Mouse (Mus musculus) MEL-GATA-1-ER (cell line): Measurements from ENCODE around the gene Comp.
A peak's percentile ranks its signal among the peaks of the same experiment; 100 is the strongest.

ENCODE experiments used
- DNase-seq: peaks from one replicate; pipeline ENCODE4 v3.0.0-alpha.2; 2012; ENCODE audit warnings: low read depth; ENCODE audit errors: extremely low read depth

The Comp gene

DNA sequence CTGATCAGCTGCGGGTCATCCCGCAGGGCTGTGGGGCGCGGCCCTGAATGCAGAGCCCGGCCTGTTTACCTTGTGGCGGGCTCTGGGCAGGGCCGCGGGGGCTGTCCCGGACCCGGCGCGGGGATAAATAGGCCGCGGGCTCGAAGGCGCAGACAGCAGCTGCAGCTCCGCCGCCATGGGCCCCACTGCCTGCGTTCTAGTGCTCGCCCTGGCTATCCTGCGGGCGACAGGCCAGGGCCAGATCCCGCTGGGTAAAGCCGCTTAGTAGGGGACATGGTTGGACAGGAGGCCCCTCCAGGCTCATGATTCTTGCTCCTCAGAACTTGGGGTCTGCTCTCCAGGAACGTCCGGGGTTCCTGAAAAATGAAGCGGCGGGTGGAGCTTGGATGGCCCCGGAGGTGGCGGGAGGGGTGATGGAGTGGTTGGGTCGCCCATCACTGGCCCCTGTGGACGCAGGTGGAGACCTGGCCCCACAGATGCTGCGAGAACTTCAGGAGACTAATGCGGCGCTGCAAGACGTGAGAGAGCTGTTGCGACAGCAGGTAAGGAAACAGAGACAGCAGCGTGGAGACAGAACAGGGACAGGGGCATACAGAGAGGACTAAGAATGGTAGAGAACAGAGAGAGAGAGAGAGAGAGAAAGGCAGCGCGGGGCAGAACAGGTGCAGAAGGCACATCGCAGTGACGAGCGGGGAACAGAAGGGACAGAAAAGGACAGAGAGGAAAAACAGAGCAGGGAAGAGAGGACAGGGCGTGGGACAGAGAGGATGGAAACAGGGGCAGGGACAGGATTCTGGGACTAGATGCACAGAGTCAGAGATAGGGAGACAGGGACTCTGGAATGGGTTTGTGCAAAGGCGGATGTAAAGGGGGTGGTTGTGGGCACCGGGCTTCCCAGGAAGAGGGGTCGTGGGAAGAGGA is at the start of gene Comp:
Gene Comp (plus strand): TSS at position 162 of the 921 bp plus-strand sequence.
- DNase-seq: no peak

DNA sequence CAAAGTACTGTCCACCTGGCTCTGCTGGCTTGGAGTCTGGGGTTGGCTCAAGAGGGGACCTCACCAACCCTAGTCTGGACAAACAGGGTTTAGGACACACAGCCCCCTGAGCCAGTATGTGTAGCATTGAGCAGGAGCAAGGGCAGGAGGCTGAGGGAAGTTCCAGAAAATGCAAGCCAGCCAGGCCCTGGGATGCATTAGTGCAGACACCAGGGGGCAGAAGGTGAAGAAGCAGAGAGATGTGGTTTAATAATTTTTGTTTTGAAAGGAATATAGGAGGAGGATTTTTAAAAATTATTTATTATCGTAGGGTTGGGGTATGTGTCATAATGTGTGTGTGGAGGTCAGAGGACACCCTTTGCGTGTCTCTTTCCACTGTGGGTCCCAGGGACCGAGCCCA is 49.6 kb upstream of the Comp start:
- no peak for DNase-seq

DNA sequence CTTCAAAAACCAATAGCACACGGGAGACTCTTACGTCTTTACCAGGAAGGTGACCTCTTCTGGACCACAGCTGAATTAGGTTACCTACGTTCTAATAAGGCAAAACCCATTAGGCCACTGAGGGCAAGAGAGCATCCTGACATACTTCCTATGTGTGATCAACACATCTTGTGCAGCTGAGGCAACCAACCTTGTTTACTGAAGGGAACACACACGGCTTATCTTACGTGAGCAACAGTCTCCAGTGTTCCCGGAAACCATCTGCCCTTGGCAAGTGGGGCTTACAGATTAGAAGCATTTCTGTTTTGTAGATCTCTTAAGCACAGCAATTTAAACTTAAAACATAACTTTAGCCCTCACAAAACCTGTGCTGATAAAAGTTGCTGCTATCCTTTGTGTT is 45.8 kb upstream of the Comp start:
- DNase-seq: peak; percentile 94

DNA sequence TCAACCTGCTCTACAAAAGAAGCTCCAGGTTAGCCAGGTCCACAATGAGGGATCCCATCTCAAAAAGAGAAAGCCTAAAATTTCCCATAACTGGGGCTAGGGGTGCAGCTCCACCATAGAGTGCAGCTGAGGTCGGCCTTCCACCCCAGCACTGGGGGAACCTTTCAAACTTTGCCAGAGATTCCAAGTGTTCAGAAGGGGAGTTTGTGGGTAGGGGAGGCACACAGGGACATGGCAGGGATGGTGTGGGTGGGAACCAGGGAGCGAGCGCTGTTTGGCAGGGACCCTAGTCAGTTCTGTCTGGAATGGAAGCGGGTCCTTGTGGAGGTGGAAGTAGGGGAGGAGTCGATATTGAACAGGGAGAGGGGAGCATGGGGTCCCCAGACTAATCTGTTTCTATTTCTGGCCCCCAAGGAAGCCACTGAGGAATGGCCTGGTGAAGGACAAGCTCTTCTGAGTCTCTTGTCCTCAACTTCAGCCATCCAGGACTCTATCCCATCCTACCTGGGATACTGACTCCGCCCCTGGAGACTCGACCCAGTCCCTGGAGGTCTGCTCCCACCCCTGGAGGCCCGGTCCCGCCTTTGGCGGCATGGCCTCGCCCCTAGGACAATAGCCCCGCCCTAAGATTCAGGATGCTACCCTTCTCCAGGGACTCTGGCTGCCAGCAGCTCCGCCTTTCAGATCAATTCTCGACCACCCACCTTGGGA is 44.1 kb upstream of the Comp start, which contains the start of gene Gdf1:
Gene Gdf1 (plus strand): TSS at position 694 of the 711 bp plus-strand sequence.
- no peak for DNase-seq

DNA sequence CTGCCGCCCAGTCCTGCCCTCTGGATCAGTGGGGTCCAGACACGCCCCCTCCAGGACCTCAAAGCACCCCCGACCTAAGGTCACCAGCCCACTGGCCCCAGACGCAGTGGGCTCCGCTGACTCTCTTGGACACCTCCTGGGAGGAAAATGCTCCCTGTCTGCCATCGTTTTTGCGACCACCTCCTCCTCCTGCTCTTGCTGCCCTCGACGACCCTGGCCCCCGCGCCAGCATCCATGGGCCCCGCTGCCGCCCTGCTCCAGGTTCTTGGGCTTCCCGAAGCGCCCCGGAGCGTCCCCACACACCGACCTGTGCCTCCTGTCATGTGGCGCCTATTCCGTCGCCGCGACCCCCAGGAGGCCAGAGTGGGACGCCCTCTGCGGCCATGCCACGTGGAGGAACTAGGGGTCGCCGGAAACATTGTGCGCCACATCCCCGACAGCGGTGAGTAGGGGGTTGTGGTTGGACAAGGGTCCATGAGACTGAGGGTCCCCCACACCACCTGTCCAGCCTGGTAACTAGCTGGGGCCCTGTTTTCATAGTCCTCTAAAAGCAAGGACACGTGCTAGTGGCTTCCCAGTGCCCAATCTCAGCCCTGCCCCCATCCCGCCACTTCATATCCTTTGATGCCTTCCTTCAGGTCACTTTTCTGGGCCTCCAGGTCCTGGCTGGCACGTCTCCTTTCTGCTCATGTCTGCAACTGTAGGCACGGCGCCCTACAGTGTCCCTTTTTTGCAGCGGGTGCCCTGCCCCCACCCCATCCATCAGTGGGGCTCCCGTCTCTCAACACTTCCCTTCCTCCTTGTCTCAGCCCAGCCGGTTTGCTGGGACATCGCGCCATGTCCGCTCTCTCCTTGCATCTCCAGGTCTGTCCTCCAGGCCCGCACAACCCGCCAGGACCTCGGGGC is 43.3 kb upstream of the Comp start:
- DNase-seq: no peak

DNA sequence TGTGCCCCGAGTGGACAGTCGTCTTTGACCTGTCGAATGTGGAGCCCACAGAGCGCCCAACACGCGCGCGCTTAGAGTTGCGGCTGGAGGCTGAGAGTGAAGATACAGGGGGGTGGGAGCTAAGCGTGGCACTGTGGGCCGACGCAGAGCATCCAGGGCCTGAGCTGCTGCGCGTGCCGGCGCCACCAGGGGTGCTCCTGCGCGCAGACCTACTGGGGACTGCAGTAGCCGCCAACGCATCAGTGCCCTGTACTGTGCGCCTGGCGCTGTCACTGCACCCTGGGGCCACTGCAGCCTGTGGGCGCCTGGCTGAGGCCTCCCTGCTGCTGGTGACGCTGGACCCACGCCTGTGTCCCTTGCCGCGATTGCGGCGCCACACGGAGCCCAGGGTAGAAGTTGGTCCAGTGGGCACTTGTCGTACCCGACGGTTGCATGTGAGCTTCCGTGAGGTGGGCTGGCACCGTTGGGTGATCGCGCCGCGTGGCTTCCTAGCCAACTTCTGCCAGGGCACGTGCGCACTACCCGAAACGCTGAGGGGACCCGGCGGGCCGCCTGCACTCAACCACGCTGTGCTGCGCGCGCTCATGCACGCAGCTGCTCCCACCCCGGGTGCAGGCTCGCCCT is 42.5 kb upstream of the Comp start:
- no peak for DNase-seq

DNA sequence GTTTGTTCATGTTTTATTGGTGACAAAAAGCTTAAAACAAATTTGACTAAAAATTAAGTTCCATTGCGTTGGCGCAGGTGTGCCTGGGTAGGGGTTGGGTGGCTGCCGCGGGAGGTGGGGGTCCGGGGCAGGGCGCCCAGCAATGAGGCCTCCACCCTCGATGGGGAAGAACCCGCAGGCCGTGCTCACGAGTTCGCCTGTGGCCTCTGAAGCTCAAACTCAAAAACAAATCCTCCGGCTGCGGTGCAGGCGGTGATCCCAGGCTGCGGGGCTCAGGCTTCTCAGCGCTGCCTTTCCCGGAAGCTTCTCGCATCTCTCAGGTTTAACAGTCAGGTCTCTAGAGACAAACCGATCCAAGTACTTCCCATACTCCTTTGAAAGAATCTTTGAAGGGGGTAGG is 41.8 kb upstream of the Comp start:
- DNase-seq: no peak

DNA sequence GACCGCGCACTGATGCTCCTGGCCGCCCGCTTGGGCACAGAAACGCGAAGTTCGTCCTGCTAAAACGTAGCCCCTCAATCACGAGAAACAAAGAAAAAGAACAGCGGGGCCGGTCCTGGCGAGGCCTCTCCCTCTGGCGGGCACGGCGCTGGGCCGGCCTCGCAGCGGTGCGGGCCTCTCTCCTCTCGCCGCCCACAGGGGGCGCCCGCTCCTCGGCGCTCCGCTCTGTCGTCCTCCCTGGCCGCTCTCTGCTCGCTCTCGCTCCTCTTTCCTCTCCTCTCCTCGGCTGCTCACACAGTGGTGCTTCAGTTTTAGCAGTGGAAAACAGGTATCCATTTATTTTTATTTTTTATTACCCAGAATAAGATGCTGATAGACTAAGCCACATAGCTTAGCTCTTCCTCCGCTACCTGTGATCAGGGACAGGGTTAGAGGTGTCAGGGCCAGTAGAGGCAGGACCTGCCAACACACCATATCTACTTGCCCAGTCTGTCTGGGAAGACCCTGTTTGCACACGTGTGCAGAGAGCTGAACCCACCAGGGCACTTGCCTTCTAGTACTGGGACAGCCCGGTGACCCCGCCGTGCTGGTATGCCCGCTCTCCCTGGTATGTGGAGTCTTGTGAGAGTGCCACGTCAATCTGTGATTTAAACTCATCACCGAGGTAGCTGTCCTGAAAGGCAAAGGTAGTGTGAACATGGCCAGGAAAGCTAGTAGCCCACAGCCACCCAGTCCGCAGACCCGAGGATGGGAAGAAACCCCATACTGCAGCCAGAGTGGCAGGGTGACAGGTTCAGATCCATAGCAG is 41.1 kb upstream of the Comp start:
- DNase-seq: no peak

DNA sequence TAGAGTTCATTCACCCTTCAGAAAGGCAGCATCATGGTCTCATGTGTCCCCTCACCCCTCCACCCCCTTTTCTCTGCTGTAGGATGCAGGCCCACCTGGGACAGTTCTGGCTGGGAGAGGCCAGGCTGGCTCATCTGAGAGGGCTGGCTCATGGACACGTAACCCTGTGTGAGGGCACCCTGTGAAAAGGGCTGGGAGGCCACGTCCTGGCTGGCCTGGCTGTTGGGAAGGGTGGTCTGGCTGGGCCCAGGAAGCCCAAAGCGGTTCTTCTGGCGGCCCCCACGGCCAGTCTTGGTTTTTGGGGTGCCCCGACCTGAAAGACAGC is 40.5 kb upstream of the Comp start:
- no peak for DNase-seq

DNA sequence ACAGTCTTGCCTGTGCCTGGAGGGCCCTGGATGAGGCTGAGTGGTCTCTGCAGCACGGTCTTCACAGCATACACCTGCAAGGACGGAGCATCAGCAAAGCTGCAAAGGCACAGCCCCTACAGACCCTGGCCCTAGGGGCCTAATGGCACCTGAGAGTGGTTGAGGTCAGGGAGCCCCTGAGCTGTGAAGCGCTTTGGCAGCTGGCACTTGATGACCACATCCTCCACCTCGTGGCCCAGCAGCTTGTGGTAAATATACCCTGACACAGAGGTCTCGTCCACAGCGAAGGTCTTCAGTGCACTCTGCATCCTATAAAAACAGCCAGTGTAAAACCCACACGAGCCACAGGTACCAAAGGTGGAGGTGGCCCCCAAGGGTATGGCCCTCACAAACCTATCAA is 34.4 kb upstream of the Comp start:
- no peak for DNase-seq

DNA sequence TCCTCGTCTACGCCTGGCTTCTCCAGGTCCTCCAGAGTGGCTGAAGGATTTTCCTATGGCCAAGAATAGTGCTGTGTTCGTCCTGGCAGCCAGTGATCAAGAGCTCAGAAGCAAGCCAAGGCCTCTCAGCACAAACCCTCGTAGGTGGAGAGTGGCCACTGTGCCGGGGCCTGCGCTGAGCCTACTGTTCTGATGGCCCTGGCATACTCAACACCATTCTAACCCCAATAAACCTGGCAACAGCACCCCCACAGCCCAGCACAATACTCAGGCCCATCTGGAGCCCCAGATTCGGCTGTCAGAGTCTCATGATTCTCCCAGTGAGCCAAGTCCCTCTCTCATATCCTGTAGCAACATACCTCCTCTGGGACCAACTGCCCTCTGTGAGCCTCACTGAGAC is 32.7 kb upstream of the Comp start:
- DNase-seq: no peak

DNA sequence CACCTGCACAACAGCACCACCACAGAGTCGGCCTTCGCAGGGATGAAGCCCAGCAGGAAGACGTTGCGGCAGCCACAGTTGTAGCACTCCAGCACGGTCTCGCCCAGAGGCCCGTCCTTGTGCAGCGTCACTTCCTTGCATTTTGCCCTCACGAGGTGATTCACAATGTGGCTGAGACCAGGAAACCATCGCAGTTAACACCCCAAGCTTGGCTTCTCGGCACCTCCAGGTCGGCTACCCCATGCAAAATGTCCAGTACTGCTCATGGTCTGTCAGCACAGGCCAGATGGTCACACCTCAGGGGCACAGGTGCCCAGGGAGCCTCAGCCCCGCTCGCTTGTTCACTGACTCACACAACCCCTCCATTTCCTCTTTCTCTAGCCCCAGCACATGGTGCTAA is 31.4 kb upstream of the Comp start:
- DNase-seq: no peak

DNA sequence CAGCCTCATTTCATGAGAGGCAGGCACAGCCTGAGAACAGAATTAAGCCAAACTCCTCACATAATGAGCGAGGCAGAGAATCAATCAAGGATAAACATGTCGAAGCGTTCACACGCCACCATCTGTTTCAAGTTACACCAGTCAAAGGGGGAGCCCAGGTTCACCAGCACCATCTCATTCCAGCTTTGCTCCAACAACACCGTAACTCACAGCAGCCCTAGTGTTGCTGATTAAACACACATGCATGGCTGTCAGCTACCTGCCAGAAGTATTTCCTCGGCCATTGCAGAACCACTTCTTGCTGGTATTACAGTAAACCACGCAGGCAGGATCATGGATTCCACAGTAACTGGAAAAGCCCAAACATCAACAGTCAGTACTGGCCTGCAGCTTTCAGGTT is 30.3 kb upstream of the Comp start:
- DNase-seq: no peak

DNA sequence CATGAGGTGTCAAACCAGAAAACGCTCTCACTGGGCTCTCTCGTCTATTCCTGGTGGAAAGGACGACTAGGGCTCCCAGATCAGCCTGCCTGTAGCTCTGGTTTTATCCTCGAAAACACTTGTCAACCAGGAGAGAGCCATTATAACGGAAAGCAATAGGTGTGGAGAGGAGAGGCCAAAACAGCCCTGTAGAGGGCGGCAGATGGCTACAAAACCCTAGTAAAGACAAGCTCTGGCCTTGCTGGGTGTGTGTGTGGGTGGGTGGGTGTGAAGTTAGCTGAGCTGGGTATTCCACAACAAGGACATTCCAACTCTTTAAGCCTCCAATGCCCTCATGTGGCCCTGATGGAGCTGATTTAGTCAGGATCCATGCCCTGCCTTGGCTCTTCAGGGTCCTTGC is 29.7 kb upstream of the Comp start:
- no peak for DNase-seq

DNA sequence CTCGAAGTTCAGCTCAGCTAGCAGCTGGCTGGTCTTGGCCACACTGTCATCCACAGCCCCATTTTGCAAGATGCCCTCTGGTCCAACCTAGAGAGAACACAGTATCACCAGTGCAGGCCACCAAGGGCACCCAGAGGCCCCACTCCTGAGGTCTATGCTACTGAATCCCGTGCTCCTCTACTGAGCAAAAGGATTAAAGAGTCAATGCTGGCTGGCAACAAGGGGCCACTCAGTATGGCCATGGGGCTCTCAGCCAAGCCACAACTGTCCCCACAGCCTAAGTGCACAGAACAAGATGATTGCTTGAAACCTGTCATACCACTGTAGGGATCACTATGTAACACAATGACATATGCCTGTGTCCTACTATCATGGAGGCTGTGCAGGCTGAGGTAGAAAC is 29.1 kb upstream of the Comp start:
- no peak for DNase-seq

DNA sequence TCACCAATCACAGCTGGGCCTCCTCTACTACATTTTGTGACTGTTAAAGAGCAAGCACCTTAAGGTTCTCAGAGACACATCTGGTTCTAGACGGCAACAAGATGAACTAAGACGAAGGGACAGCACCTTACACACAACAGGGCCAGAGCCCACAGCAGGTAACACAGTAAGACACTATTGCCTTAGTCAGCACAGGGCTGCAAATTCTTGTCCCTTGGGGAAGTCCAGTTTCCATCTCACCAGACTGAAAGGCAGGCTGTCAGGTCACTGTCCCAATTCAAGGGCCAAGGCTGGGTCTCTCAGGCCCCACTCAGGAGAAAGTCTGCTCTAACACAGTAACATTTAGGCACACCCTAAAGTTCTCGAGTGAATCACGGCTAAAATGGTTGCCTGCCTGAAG is 25.9 kb upstream of the Comp start:
- DNase-seq: no peak

DNA sequence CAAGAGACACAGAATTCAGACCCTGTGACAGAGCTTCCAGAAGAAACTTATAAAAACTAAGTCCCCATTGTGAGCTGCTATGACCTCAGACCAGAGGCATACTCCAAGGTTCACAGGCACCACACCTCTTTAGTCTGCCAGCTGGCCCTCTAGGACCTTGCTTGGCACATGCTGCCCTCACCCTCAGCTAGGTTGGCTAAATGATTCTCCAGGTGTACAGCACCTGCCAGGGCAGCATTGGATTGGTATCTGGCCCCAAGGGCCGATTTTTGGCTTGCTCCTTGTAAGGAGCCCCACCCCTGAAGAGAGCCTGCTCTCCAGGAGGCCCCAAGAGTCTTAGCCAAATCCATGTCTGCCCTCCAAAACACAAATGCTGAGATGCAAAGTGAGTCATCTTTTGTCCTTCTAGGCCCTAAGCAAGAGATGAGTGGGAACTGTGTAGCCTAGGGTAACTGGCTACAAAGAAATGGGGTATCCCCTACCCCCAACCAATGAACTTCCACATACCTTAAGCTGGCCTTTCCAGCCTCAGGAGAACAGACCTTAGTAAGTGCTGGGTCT is 25.4 kb upstream of the Comp start:
- no peak for DNase-seq

DNA sequence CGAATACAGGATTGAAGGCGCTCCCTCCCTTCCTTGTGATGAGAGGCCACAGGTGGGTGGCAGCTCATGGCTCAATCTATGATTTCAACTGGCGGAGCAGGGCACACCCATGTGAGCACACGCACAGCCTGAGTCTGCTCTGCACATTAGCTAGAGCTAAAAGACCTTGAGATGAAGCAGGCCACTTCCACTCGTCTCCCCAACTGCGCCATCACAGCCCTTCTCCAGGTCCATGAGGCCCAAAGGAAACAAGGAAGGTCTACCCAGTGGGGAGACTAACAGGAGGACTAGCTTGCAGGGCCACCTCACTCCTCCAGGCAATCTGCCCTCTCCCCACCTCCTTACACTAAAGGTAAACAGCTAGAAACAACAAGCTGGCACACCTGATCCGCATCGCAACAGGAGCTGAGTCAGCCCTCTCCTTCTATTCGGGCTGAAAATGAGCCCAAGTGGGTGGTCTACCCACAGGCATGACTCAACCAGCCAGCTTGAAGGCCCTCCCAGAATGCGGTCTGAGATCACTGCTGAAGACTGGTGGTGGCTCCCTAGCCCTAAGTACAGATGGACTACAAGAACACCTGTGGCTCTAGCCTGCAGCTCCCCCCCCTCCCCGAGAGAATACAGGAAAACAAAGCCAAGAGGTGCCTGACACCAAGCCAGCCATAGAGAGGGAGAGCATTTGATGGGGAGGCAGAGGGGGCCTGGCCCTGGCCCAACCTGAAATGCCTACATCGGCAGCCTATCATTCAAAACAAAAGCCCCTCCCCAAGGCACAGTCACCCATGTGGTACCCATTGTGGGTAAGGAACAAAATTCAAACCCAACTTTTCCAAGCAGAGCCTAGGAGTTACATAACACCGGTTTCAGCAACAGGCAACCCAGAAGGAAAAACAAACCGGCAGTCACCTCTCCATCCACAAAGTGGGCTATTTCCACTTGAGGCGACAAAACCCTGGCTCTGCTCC is 22.0 kb upstream of the Comp start:
- DNase-seq: no peak

DNA sequence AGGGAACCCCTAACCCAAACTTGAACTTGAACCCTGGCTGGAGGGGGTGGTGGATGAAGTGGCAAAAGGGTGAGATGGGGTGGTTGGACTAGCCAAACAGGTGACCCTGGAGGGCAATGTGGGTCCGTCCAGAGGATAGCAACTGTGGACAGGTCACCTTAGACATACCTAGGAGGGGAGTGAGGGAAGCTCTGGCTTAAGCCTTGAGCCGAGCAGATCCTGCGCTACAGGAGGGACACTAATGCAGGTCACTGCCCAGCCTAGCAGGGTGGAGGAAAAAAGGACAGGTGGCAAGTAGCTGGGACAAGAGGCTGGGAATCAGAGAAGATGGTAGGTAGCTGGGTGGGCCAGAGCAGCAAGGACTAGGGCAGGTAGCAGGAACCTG is 21.4 kb upstream of the Comp start:
- no peak for DNase-seq
